Mouse (Mus musculus) Patski (cell line): ENCODE data around the gene Cpox. TPM values are rescaled to one million over a fixed set of nuclear protein-coding genes. Genes with fewer than 3 reads are reported as not detected.
A peak's percentile ranks its signal among the peaks of the same experiment; 100 is the strongest.

ENCODE experiments used
- ATAC-seq: fragments of 100-300 bp; one replicate; pipeline ENCODE4 v1.8.0; 2021
- CTCF ChIA-PET: fragments of 350-600 bp; sonication (Branson Sonifier 250); formaldehyde crosslinking; loops from one replicate; lab custom pipeline; 2022; ENCODE audit warnings: inconsistent platforms; lab: Charles Lee
- POLR2A ChIA-PET: fragments of 350-600 bp; sonication (Branson Sonifier 250); formaldehyde crosslinking; loops from one replicate; lab custom pipeline; 2022; ENCODE audit warnings: antibody characterized with exemption, inconsistent platforms; lab: Charles Lee
- DNase-seq: peaks from one replicate; pipeline ENCODE4 v3.0.0-alpha.2; 2011; ENCODE audit warnings: low read depth, low spot score
- H3K27me3 ChIP-seq: fragments of 371-371 bp; one replicate; pipeline ENCODE4 v1.5.1; 2021
- CTCF ChIP-seq: fragments of 100-300 bp; IDR thresholded peaks from one replicate; pipeline ENCODE4 v1.5.1; 2021
- in situ Hi-C: fragments of 300-500 bp; cut with MboI; formaldehyde crosslinking; loops from 3 replicates; pipeline ENCODE4 v1.11.1; 2018; ENCODE audit warnings: low pct_unique_long_range_greater_than_20kb, mixed read lengths
- polyA plus RNA-seq: library from polyadenylated mRNA; unstranded; gene quantifications from one replicate; pipeline ENCODE4 v1.2.3, GENCODE M21; 2021

The Cpox gene
- polyA plus RNA-seq, 1 experiment from 2014 or later = 27.3 TPM

DNA sequence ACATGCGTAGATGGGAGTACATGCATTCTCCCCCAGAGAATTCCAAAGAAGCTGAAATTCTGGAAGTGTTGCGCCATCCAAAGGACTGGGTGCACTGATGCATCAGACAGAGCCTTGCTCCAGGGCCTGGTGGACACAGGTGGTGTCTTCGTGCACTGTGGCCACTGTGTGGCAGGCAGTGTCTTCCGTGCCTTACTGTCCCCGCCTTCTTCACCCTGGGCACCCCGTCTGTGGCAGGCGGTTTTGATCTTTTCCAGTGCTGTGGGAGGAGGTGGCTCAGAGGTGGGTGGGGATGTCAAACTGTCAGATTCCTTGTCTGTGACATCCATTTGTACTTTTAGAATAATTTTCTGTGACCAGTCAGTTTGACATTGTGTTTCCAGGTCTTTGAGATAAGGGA is 8.6 kb downstream of the Cpox start:
- POLR2A ChIA-PET = no interaction called here
- ATAC-seq = no peak
- no peak for DNase-seq
- CTCF ChIA-PET = no interaction called here
- in situ Hi-C loops = loop anchor here (5.0 kb wide), 1 partner anchor 49 kb away; the partner anchor contains the start of gene Cldnd1
- H3K27me3 ChIP-seq = no peaks in the 10 kb centered on the region
- no peak for TF ChIP-seq CTCF

DNA sequence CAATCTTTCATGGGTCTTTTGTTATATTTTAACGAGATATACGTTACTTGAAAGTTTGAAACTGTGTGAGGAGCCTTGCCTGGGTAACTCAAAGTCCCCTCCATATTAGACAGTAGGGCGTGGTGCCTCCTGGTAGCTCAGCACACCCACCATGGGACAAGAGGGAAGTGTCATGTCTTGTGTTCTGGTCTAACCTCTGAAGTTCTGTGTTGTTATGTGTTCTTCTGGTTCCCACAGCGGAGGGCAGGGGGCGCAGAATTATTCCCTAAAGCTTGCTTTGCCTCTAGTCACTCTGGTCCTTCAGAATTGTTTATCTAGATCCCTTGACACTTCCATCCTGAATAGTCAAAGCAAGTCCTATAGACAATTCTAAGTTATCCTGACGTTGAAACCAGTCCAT is 12.0 kb downstream of the Cpox start:
- ChIA-PET CTCF (interaction anchor here (1.3 kb wide), 1 partner anchor 20 kb away, joined by 3 read pairs; no protein-coding TSS in a partner anchor), POLR2A (interaction anchor here (1.0 kb wide), 1 partner anchor 10 kb away, joined by 3 read pairs; no protein-coding TSS in a partner anchor)
- DNase-seq (no peak), ATAC-seq (no peak)
- no peak for TF ChIP-seq CTCF
- in situ Hi-C loops = no loop called here
- no peaks in the 10 kb centered on the region for H3K27me3 ChIP-seq

DNA sequence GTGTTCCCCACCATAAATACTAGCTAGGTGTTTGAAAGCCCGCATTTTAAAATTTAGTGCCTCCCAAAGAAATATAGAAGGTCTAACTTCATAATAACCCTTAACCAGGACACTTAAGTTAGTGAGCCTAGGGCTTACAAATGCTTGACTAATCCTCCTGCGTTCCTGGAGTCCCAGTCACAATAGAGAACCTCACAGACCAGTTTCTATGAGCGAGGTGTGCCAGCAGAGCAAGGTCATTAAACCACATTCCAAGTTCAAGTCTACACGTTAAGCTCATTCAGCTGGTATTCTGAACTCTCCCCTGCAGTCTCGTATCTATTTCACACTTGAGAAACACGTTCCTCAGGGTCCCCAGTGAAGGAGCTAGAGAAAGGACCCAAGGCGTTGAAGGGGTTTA is 12.8 kb downstream of the Cpox start:
- TF ChIP-seq CTCF = no peak
- POLR2A ChIA-PET = interaction anchor here (0.6 kb wide), 1 partner anchor 22 kb away, joined by 3 read pairs; no protein-coding TSS in a partner anchor
- DNase-seq (no peak), ATAC-seq (no peak)
- CTCF ChIA-PET = interaction anchor here (0.9 to 1.3 kb wide), 5 partner anchors 9 to 62 kb away, joined by 3 read pairs; no protein-coding TSS in a partner anchor
- H3K27me3 ChIP-seq = no peaks in the 10 kb centered on the region
- in situ Hi-C loops = no loop called here

DNA sequence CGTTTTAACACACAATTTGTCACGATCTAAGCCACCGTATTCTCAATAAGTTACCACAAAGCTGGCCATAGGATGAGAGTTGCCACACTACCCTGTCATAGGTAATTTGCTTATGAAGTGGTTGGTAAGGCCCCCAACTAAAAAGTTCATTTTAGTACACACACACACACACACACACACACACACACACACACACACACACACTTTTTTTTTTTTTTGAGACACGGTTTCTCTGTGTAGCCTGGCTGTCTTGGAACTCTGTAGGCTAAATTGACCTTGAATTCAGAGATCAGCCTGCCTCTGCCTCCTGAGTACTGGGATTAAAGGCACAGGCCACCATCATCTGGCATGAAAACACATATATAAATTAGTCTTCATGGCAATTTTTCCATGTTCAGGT is 13.8 kb downstream of the Cpox start:
- CTCF ChIA-PET = interaction anchor here (0.6 to 1.2 kb wide), 2 partner anchors 19 to 1049 kb away, joined by 3 read pairs; no protein-coding TSS in a partner anchor
- no peak for ATAC-seq
- no peak for TF ChIP-seq CTCF
- in situ Hi-C loops = no loop called here
- DNase-seq = no peak
- H3K27me3 ChIP-seq = no peaks in the 10 kb centered on the region
- POLR2A ChIA-PET = no interaction called here

DNA sequence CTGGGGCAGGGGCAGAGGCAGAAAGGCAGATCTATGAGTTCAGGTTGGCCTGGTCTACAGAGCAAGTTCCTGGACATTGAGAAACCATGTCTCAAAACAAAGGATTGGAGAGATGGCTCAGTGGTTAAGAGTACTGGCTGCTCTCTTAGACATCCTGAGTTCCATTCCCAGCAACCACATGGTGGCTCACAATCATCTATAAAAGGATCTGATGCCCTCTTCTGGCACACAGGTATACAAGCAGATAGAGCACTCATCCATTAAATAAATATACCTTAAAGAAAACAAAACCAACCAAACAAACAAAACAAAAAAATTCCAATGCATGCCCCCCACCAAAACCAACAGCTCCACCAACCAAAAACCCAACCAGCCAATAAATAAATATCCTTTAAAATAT is 14.4 kb downstream of the Cpox start:
- in situ Hi-C loops = no loop called here
- peak; percentile 24 for TF ChIP-seq CTCF
- H3K27me3 ChIP-seq = no peaks in the 10 kb centered on the region
- ChIA-PET POLR2A (no interaction called here), CTCF (interaction anchor here (1.1 kb wide), 1 partner anchor 16 kb away, joined by 4 read pairs; no protein-coding TSS in a partner anchor)
- no peak for ATAC-seq
- DNase-seq = no peak

DNA sequence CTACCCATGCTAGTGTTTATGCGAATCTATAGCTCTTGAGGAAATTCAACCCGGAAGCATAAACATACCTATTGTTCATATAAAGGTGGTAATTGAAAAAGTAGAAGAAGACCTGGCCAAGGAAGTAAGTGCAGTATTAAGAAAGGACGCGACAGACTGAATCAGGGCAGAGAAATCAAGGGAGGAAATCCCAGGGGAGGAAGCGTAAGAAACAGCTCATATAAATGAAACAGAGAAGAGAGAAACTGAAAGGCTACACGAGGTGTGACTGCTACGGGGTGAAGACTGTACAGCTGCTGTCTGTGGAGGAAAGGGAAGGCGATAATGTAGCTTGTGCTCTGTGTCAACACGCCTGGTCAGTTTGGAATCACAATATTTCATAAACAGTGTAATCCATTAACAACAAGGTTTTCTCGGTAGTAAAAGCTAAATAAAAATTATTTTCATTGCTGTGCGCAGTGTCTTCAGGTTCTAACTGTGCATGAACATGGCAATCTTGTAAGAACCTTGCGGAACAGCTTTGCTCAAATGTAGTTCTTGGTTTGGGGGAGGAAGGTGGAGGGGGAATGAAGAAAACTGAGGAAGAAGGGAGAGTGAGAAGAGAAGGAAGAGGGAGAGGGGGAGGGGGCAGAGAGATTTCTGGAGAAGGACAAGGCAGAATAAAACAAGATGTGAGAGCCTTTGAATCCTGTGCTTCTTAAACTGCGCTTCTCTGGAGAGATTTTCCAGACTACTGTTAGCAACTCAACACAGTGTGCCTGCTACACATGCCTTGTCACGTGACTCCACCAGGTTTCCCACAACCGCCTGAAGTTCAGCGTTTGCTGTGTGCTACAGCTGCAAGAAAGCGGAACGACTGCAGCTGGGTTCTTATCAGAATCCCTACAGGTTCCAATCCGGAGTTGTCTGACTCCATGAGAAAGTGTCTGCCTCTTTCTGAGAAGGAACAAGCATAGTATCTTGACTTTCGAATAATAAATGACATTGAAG is 15.8 kb downstream of the Cpox start:
- ATAC-seq (no peak), DNase-seq (no peak)
- no peak for TF ChIP-seq CTCF
- in situ Hi-C loops = no loop called here
- POLR2A ChIA-PET = no interaction called here
- CTCF ChIA-PET = interaction anchor here (0.6 to 2.0 kb wide), 4 partner anchors 9 to 14 kb away, joined by 3 to 5 read pairs (median 4); no protein-coding TSS in a partner anchor
- no peaks in the 10 kb centered on the region for H3K27me3 ChIP-seq

DNA sequence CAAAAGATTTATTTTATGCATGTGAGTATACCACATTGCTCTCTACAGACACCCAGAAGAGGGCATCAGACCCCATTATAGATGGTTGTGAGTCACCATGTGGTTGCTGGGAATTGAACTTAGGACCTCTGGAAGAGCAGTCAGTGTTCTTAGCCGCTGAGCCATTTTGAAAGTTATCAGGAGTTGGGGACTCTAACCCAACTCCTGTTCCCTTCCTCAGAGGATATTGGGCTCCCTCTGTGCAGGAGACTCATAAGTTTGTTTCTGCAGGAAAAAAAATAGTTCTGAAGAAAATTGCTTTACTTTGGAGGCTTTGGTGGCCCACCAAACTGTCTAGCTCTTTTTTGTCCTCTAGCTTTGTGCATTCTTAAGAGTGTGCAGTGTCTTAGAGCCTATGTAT is 18.4 kb downstream of the Cpox start:
- CTCF ChIA-PET = interaction anchor here (2.0 kb wide), 1 partner anchor 11 kb away, joined by 7 read pairs; no protein-coding TSS in a partner anchor
- DNase-seq = no peak
- no peak for TF ChIP-seq CTCF
- no peak for ATAC-seq
- in situ Hi-C loops = no loop called here
- POLR2A ChIA-PET = no interaction called here
- H3K27me3 ChIP-seq = peaks cover 7% of the 10 kb centered on the region

DNA sequence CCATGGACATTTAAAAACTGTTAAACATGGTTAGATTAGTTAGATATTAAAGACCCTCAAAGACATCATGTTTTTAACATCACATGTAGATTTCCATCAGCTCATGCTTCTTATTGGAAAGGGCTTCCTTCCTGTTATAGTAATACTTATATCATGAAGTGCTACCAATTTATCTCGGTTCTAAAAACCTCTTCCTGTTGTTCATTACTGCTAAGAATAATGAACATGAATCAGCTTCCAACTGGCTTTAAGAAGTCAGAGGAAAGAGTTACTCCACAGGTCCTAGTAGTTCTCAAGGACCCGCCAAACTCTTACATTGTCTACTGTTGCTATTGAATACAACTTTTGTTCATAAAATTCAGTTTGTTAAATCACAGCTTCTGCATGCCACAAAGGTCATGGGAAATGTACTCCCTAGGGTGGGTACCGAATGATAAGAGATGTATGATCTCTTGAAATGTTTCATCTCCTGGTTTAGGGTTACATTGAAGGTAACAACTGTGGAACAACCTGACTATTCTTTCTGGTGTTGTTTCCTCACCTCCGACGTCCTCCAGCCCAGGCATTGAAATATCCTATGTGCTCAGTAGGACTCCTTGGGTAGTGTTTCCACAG is 19.6 kb downstream of the Cpox start:
- in situ Hi-C loops = no loop called here
- no peak for TF ChIP-seq CTCF
- ATAC-seq (no peak), DNase-seq (no peak)
- CTCF ChIA-PET = interaction anchor here (2.0 kb wide), 1 partner anchor 10 kb away, joined by 7 read pairs; no protein-coding TSS in a partner anchor
- H3K27me3 ChIP-seq = peaks cover 7% of the 10 kb centered on the region
- POLR2A ChIA-PET = no interaction called here

DNA sequence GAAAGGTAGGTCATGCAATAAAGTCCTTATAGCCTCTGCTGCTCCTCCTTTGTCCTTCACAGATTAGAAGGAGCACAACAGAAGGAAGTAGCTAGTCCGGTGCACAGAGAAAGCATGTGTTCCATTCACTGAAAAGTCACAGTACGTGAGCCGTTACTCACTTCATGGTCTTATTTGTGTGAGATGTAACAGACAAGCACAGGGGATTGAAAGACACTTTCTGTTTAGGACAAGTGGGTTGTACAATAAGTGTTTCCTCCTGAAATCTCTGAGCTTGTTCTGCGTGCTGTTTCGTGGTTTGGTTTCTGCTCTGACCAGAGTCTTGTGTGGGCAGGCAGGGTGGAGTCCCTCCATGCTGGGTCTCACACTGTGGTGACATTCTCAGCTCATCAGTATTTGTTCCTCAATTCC is 20.2 kb downstream of the Cpox start:
- no peak for TF ChIP-seq CTCF
- ChIA-PET CTCF (interaction anchor here (2.0 kb wide), 1 partner anchor 9 kb away, joined by 7 read pairs; no protein-coding TSS in a partner anchor), POLR2A (no interaction called here)
- H3K27me3 ChIP-seq = peaks cover 7% of the 10 kb centered on the region
- in situ Hi-C loops = no loop called here
- ATAC-seq = no peak
- no peak for DNase-seq

DNA sequence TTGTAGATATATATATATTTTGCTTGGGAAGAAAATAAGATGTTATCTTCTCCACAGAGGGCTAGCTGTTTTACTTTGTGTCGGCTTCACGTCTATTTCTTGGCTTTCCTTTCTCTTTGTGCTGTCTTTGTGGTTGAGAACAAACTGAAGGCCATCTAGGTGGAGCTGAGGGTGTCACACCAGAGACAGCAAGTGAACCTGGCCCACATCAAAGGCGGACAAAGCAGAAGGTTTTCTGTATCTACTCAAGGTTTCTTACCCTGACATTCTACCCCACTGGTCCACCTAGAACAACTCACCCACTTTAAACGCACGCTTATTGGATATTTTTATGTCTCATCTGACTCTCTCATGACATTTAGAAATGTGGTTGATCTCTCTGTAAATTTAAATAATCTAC is 24.0 kb downstream of the Cpox start:
- CTCF ChIA-PET = no interaction called here
- DNase-seq = no peak
- in situ Hi-C loops = no loop called here
- H3K27me3 ChIP-seq = peaks cover 7% of the 10 kb centered on the region
- POLR2A ChIA-PET = no interaction called here
- no peak for ATAC-seq
- TF ChIP-seq CTCF = no peak
